Mouse (Mus musculus): ENCODE measurements around the gene Esp16. TPM values are rescaled to one million over a fixed set of nuclear protein-coding genes. Genes with fewer than 3 reads are reported as not detected.
"Not testable (repeated sequence)": the region's sequence is repeated elsewhere in the genome, so short reads cannot be mapped to it uniquely, and the experiment has no call there.

Gene Esp16
- total RNA-seq (2015) (not detected in 2 replicates), total RNA-seq (2017) (not detected in 2 replicates)

GRCm38 (mm10) chr17:39535842-39536241, at the start of gene Esp16:
Esp16 (plus strand) TSS chr17:39536142.
- not testable (repeated sequence) for ATAC-seq (ENCODE audit: poor library complexity, severe bottlenecking)

DNA sequence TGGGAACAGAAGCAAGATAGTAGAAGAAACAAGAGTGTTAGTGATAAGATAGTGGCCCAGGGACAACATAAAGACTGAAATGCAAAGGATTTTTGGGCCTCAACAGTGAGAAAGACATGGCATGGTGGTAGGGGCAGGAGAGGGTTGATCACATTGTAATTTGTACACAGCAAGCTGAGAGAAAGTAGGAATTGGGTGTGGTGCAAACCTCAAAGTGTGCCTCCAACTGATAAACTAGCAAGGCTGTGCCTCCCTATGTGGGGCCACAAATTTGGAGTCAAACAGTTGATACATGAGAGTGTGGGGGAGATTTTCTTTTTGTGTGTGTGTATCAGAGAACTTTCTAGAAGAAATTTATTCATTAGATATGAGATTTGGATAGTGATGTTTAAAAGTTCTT, 37.9 kb upstream of the Esp16 start:
- ATAC-seq (ENCODE audit: poor library complexity, severe bottlenecking): not testable (repeated sequence)

Other genes starting within 250 kb of the Esp16 start
- not detected in 2 replicates for gene Esp18, start 129.8 kb upstream of the Esp16 start, total RNA-seq (2015)
- not detected in 2 replicates for gene Esp18, start 129.8 kb upstream of the Esp16 start, total RNA-seq (2017)
- not detected in 2 replicates for gene Esp15, start 104.8 kb downstream of the Esp16 start, total RNA-seq (2015)
- gene Esp15, start 104.8 kb downstream of the Esp16 start, total RNA-seq (2017): not detected in 2 replicates

Data from megakaryocyte, adult 5-6 weeks (primary cell).